Mouse (Mus musculus): ENCODE results near the gene Npy5r.

- TF ChIP-seq CTCF (IDR thresholded peaks at IDR 0.05; ENCODE audit: low read depth), result no peak
- TF ChIP-seq EP300 (IDR thresholded peaks at IDR 0.05; ENCODE audit: low read depth), result no peak
These were observed 44.0 kb upstream of the Npy5r start for GRCm38 (mm10) chr8:66731957-66732356.

Measured in liver, postnatal 0 days (tissue).